Mouse (Mus musculus): ENCODE data around the gene Col16a1. TPM values are rescaled to one million over a fixed set of nuclear protein-coding genes. Genes with fewer than 3 reads are reported as not detected.

The Col16a1 gene
- total and polyA plus RNA-seq, 2 experiments from 2014 or later: 13.8 to 43.9 TPM

DNA sequence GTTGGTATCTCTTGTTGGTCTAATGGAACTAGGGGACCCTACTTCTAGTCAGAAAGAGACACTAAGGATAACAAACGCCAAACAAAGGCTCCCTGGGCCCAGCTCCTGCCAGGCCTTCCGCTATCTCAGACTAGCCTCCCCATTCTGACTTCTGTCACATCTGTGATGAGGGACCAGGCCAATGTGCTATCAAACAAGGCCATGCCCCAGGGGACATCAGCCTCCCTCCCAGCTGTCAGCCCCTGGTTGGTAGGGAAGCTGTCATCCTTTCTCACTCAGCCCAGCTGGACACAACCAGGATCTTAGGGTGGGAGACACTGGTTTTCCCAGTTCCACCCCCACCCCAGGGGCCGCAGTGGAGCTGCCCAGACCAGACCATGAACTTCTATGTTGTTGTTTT, 47.5 kb downstream of the Col16a1 start:
- no peaks in the 10 kb centered on the region for H3K36me3 ChIP-seq (ENCODE audit: insufficient read depth, low read length)
- no peak for DNase-seq (ENCODE audit: low spot score)
- ATAC-seq (ENCODE audit: low FRiP score): no peak
- H3K4me2 ChIP-seq (ENCODE audit: low read depth, low read length, poor library complexity, severe bottlenecking): no peak overlapping the region
- no peaks in the 10 kb centered on the region for H3K27me3 ChIP-seq (ENCODE audit: insufficient read depth, low read length)
- no peak overlapping the region for H3K27ac ChIP-seq (ENCODE audit: low read depth, low read length)
- no peak overlapping the region for H3K4me3 ChIP-seq (ENCODE audit: low read depth, low read length)
- 42% methylated on average over 3 of the region's 3 CpGs for WGBS
- no peaks in the 10 kb centered on the region for H3K9me3 ChIP-seq (ENCODE audit: low read length)
- TF ChIP-seq CTCF (IDR thresholded peaks at IDR 0.05): no peak
- H3K4me1 ChIP-seq (ENCODE audit: insufficient read depth, low read length): no peaks in the 10 kb centered on the region
- no peak overlapping the region for H3K9ac ChIP-seq (replicated peaks; ENCODE audit: low read length, poor library complexity, severe bottlenecking)

DNA sequence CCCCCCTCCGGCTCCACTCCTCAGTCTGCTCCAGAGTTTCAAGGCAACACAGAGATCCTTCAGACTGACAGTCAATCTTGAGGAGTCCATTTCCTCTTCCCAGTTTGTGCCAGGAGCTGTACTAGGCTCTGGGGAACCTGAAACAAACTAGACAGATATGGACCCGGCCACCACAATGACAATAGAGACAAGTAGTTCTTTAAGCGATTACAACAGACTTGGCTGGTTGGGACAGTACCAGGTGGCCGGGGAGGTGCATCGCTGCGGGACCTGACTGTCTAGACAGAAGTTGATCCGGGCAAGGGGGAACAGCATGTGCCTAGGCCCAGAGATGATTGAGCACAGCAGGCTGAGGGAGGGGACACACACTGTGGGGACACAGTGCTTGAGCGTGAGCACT, 53.5 kb downstream of the Col16a1 start:
- peak; percentile 61 for DNase-seq (ENCODE audit: low spot score)
- Histone ChIP-seq H3K4me3 (ENCODE audit: low read depth, low read length) (no peak overlapping the region), H3K4me2 (ENCODE audit: low read depth, low read length, poor library complexity, severe bottlenecking) (no peak overlapping the region), H3K4me1 (ENCODE audit: insufficient read depth, low read length) (peaks cover 3% of the 10 kb centered on the region; the same call in 1 of the 2 replicates), H3K27me3 (ENCODE audit: insufficient read depth, low read length) (no peaks in the 10 kb centered on the region), H3K27ac (ENCODE audit: low read depth, low read length) (no peak overlapping the region), H3K36me3 (ENCODE audit: insufficient read depth, low read length) (no peaks in the 10 kb centered on the region), H3K9me3 (ENCODE audit: low read length) (0 out of 2 replicates have a peak, but pooled peaks cover 3% of the 10 kb centered on the region), H3K9ac (replicated peaks; ENCODE audit: low read length, poor library complexity, severe bottlenecking) (no peak overlapping the region)
- TF ChIP-seq CTCF (IDR thresholded peaks at IDR 0.05): no peak
- ATAC-seq (ENCODE audit: low FRiP score): no peak
- WGBS: 28% methylated on average over 8 of the region's 8 CpGs

DNA sequence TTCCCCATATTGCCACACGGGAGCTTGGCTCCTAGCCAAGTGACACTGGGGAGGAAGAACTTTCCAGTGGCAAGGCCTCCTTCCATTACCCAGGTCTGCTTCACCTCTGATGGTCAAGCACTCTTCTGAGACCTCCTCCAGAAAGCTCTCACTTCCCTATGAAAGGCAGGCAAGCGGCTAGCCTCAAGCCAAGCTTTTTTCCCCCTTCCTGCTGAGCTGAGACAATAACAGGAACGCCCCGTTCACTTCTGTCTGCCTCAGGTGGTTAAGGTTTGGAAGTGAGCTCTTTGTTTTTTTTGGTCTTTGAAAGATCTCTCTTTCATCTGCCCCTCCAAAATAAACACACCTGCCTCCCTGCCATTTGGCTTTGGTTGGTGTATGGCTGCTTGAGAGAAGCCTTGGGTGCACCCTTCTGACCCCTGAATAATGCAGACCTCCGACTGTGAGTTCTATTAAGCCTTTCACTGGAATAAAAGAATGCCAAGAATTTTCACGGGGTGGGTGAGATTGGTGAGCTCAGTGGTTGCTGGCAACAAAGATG, 54.5 kb downstream of the Col16a1 start, which contains the start of gene Pef1:
Gene Pef1 (plus strand): TSS at position 448 of the 541 bp plus-strand sequence.
- Histone ChIP-seq H3K4me3 (ENCODE audit: low read depth, low read length) (no peak within 1 kb of the TSS), H3K27me3 (ENCODE audit: insufficient read depth, low read length) (no peaks in the 10 kb centered on the region), H3K9ac (replicated peaks; ENCODE audit: low read length, poor library complexity, severe bottlenecking) (no peak within 1 kb of the TSS), H3K4me2 (ENCODE audit: low read depth, low read length, poor library complexity, severe bottlenecking) (no peak within 1 kb of the TSS), H3K9me3 (ENCODE audit: low read length) (0 out of 2 replicates have a peak, but pooled peaks cover 3% of the 10 kb centered on the region), H3K36me3 (ENCODE audit: insufficient read depth, low read length) (no peaks in the 10 kb centered on the region), H3K4me1 (ENCODE audit: insufficient read depth, low read length) (peaks cover 3% of the 10 kb centered on the region; the same call in 1 of the 2 replicates), H3K27ac (ENCODE audit: low read depth, low read length) (no peak within 1 kb of the TSS)
- no peak for ATAC-seq (ENCODE audit: low FRiP score)
- no peak for TF ChIP-seq CTCF (IDR thresholded peaks at IDR 0.05)
- WGBS: 5% methylated on average over 6 of the region's 6 CpGs
- DNase-seq (ENCODE audit: low spot score): no peak

DNA sequence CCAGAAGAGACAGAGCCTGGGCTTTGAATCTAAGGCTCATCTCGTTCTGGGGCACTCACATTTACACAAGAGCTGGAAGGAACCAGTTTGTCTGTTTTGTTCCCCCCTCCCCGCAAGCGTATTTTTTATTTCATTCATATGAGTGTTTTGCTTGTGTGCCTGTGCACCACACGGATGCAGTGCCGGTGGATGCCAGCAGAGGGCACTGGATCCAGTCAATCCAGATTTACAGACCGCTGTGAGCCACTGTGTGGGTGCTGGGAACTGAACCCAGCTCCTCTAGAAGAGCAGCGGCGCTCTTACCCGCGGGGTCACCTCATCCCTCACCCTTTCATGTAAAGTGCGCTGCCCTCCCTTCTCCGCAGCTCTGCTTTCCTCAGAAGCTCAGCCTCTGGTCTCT, 56.0 kb downstream of the Col16a1 start:
- Histone ChIP-seq H3K4me3 (ENCODE audit: low read depth, low read length) (no peak overlapping the region), H3K27me3 (ENCODE audit: insufficient read depth, low read length) (no peaks in the 10 kb centered on the region), H3K4me2 (ENCODE audit: low read depth, low read length, poor library complexity, severe bottlenecking) (no peak overlapping the region), H3K4me1 (ENCODE audit: insufficient read depth, low read length) (peaks cover 3% of the 10 kb centered on the region; the same call in 1 of the 2 replicates), H3K36me3 (ENCODE audit: insufficient read depth, low read length) (no peaks in the 10 kb centered on the region), H3K27ac (ENCODE audit: low read depth, low read length) (no peak overlapping the region), H3K9ac (replicated peaks; ENCODE audit: low read length, poor library complexity, severe bottlenecking) (no peak overlapping the region), H3K9me3 (ENCODE audit: low read length) (0 out of 2 replicates have a peak, but pooled peaks cover 3% of the 10 kb centered on the region)
- DNase-seq (ENCODE audit: low spot score) (no peak), ATAC-seq (ENCODE audit: low FRiP score) (no peak)
- WGBS: 82% methylated on average over 12 of the region's 12 CpGs
- peak; percentile 35 for TF ChIP-seq CTCF (IDR thresholded peaks at IDR 0.05)

DNA sequence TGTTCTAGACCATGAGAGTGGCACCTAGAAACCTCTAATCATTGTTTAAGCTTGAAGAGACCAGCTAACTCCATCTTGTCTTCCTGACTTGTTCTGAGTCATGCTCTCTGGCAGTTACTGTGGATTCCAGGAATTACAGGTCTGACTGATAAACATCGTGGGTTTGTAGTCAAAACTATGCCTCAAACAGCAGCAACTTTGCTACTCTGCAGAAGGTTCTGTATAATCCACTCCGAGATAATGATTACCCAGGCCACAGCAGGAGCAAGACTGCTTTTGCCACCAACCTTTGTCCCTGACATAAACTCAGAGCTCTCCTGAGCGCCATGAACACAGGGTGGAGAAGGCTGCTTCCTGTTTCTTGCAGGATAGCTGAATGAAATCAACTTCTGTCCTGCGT, 56.9 kb downstream of the Col16a1 start:
- H3K36me3 ChIP-seq (ENCODE audit: insufficient read depth, low read length): no peaks in the 10 kb centered on the region
- H3K27ac ChIP-seq (ENCODE audit: low read depth, low read length): no peak overlapping the region
- H3K27me3 ChIP-seq (ENCODE audit: insufficient read depth, low read length): no peaks in the 10 kb centered on the region
- H3K9me3 ChIP-seq (ENCODE audit: low read length): 0 out of 2 replicates have a peak, but pooled peaks cover 3% of the 10 kb centered on the region
- H3K4me1 ChIP-seq (ENCODE audit: insufficient read depth, low read length): peaks cover 3% of the 10 kb centered on the region; the same call in 1 of the 2 replicates
- ATAC-seq (ENCODE audit: low FRiP score) (no peak), DNase-seq (ENCODE audit: low spot score) (no peak)
- 80% methylated on average over 4 of the region's 4 CpGs for WGBS
- H3K9ac ChIP-seq (replicated peaks; ENCODE audit: low read length, poor library complexity, severe bottlenecking): no peak overlapping the region
- H3K4me3 ChIP-seq (ENCODE audit: low read depth, low read length): no peak overlapping the region
- TF ChIP-seq CTCF (IDR thresholded peaks at IDR 0.05): no peak
- no peak overlapping the region for H3K4me2 ChIP-seq (ENCODE audit: low read depth, low read length, poor library complexity, severe bottlenecking)

DNA sequence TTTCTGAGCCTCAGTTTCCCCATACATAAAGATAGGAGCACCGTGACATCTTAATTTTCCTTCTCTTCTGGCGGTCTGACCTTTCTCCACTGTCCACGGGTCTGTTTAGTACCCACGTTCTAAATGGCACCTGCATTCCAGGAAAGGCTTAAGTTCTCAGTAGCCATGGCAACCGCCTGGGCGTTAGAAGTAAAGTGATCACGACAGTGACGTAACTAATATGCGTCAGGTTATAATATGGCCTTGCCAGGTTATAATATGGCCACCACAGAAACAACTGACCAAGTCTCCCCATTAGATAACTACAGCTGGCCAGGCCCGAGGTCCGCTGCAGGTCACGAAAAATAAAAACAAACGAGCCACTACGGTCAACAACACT, 59.4 kb downstream of the Col16a1 start:
- H3K36me3 ChIP-seq (ENCODE audit: insufficient read depth, low read length): no peaks in the 10 kb centered on the region
- peak overlapping the region; percentile 46 for H3K4me3 ChIP-seq (ENCODE audit: low read depth, low read length)
- ATAC-seq (ENCODE audit: low FRiP score) (peak; percentile 83), DNase-seq (ENCODE audit: low spot score) (peak; percentile 92)
- H3K27ac ChIP-seq (ENCODE audit: low read depth, low read length): peak overlapping the region; percentile 58
- peak overlapping the region; percentile 38 for H3K4me2 ChIP-seq (ENCODE audit: low read depth, low read length, poor library complexity, severe bottlenecking)
- H3K27me3 ChIP-seq (ENCODE audit: insufficient read depth, low read length): no peaks in the 10 kb centered on the region
- H3K9me3 ChIP-seq (ENCODE audit: low read length): 0 out of 2 replicates have a peak, but pooled peaks cover 3% of the 10 kb centered on the region
- 10% methylated on average over 14 of the region's 14 CpGs for WGBS
- TF ChIP-seq CTCF (IDR thresholded peaks at IDR 0.05): no peak
- H3K4me1 ChIP-seq (ENCODE audit: insufficient read depth, low read length): no peaks in the 10 kb centered on the region
- peak overlapping the region; percentile 50 for H3K9ac ChIP-seq (replicated peaks; ENCODE audit: low read length, poor library complexity, severe bottlenecking)
